Mouse (Mus musculus) heart, postnatal 14 days (tissue): ENCODE results near the gene Sf3b3. TPM values are rescaled to one million over a fixed set of nuclear protein-coding genes. Genes with fewer than 3 reads are reported as not detected.

Source experiments
- DNase-seq, 2 experiments: peaks; one replicate each; pipeline ENCODE4 v3.0.0; 2021 to 2022
- intact Hi-C: fragments of 180-260 bp; cut with DNase I; formaldehyde crosslinking; loops from one replicate; pipeline ENCODE4 v1.15.1; 2025
- total RNA-seq, 2 experiments: library from RNA; stranded (reverse); gene quantifications; 2 replicates each; pipeline ENCODE4 v1.2.3; 2021

Sf3b3 gene
- total RNA-seq, 2 experiments from 2014 or later: 42.6 to 49.2 TPM

- DNase-seq: no peak
- intact Hi-C loops: loop anchor here (10.0 kb wide), 1 partner anchor 166 kb away; no protein-coding TSS in a partner anchor
Observed at GRCm38 (mm10) chr8:110810481-110811065, 36.0 kb downstream of the Sf3b3 start.

GRCm38 (mm10) chr8:110809831-110810230 is 36.8 kb downstream of the Sf3b3 start:
- DNase-seq: peak in 1 of 2 experiments; percentile 23
- intact Hi-C loops: loop anchor here (5.0 to 10.0 kb wide), 2 partner anchors 58 to 165 kb away; no protein-coding TSS in a partner anchor

- intact Hi-C loops: loop anchor here (5.0 kb wide), 1 partner anchor 56 kb away; no protein-coding TSS in a partner anchor
- peak; percentile 46 to 60 for DNase-seq
Observed at GRCm38 (mm10) chr8:110808495-110809472, 37.8 kb downstream of the Sf3b3 start.

- intact Hi-C loops: loop anchor here (5.0 kb wide), 1 partner anchor 54 kb away; no protein-coding TSS in a partner anchor
- no peak for DNase-seq
Observed at GRCm38 (mm10) chr8:110806146-110806545, 40.4 kb downstream of the Sf3b3 start.

GRCm38 (mm10) chr8:110805669-110806068 is 40.9 kb downstream of the Sf3b3 start, which contains the start of gene Il34:
TSS of gene Il34 (minus strand) at chr8:110805924.
- DNase-seq: no peak
- intact Hi-C loops: loop anchor here (5.0 kb wide), 1 partner anchor 53 kb away; no protein-coding TSS in a partner anchor

- DNase-seq: no peak
Observed at GRCm38 (mm10) chr8:110804825-110805514, 41.6 kb downstream of the Sf3b3 start.

GRCm38 (mm10) chr8:110803856-110804255 is 42.7 kb downstream of the Sf3b3 start:
- DNase-seq: no peak
- intact Hi-C loops: no loop called here

More at GRCm38 (mm10) chr8:110804825-110805514, 41.6 kb downstream of the Sf3b3 start:
- intact Hi-C loops: loop anchor here (5.0 kb wide), 1 partner anchor 53 kb away; no protein-coding TSS in a partner anchor

GRCm38 (mm10) chr8:110802988-110803387 is 43.6 kb downstream of the Sf3b3 start:
- intact Hi-C loops: no loop called here

GRCm38 (mm10) chr8:110797086-110797485 is 49.5 kb downstream of the Sf3b3 start:
- intact Hi-C loops: no loop called here
- DNase-seq: no peak

More at GRCm38 (mm10) chr8:110802988-110803387, 43.6 kb downstream of the Sf3b3 start:
- DNase-seq: no peak

GRCm38 (mm10) chr8:110794363-110794965 is 52.1 kb downstream of the Sf3b3 start:
- DNase-seq: no peak
- intact Hi-C loops: no loop called here

- intact Hi-C loops: no loop called here
- DNase-seq: no peak
Observed at GRCm38 (mm10) chr8:110793936-110794335, 52.7 kb downstream of the Sf3b3 start.

GRCm38 (mm10) chr8:110793511-110793910 is 53.1 kb downstream of the Sf3b3 start:
- DNase-seq: no peak
- intact Hi-C loops: no loop called here

GRCm38 (mm10) chr8:110792574-110793200 is 53.9 kb downstream of the Sf3b3 start:
- DNase-seq: peak in 1 of 2 experiments; percentile 28
- intact Hi-C loops: no loop called here

GRCm38 (mm10) chr8:110791164-110791563 is 55.4 kb downstream of the Sf3b3 start:
- intact Hi-C loops: no loop called here
- DNase-seq: peak in 1 of 2 experiments; percentile 24

GRCm38 (mm10) chr8:110790270-110790669 is 56.3 kb downstream of the Sf3b3 start:
- peak in 1 of 2 experiments; percentile 13 for DNase-seq
- intact Hi-C loops: no loop called here

GRCm38 (mm10) chr8:110789571-110789970 is 57.0 kb downstream of the Sf3b3 start:
- peak in 1 of 2 experiments; percentile 23 for DNase-seq
- intact Hi-C loops: no loop called here

- intact Hi-C loops: no loop called here
- peak in 1 of 2 experiments; percentile 26 for DNase-seq
Observed at GRCm38 (mm10) chr8:110788981-110789380, 57.6 kb downstream of the Sf3b3 start.

GRCm38 (mm10) chr8:110787411-110787954 is 59.1 kb downstream of the Sf3b3 start:
- intact Hi-C loops: no loop called here
- DNase-seq: no peak

GRCm38 (mm10) chr8:110786934-110787333 is 59.7 kb downstream of the Sf3b3 start:
- intact Hi-C loops: no loop called here
- no peak for DNase-seq
